Mouse (Mus musculus): Measurements from ENCODE around the gene Hacd2.

GRCm38 (mm10) chr16:35000923-35001560 lies 21.2 kb upstream of the Hacd2 start:
- TF ChIP-seq CTCF (IDR thresholded peaks at IDR 0.05; ENCODE audit: extremely low read depth, insufficient read depth, low read length), result no peak
- no peak for TF ChIP-seq POLR2A (IDR thresholded peaks at IDR 0.05; ENCODE audit: extremely low read depth, insufficient read depth, low read length)

Data from cortical plate, adult 2 months (tissue).